Mouse (Mus musculus): ENCODE results near the gene Twist2. TPM values are rescaled to one million over a fixed set of nuclear protein-coding genes. Genes with fewer than 3 reads are reported as not detected.

Twist2 gene
- polyA plus RNA-seq (2015; fragmentation: Nextera tagmentation; extraction: Ambion mirVana): 0.31 and 0.39 TPM in 2 replicates

DNA sequence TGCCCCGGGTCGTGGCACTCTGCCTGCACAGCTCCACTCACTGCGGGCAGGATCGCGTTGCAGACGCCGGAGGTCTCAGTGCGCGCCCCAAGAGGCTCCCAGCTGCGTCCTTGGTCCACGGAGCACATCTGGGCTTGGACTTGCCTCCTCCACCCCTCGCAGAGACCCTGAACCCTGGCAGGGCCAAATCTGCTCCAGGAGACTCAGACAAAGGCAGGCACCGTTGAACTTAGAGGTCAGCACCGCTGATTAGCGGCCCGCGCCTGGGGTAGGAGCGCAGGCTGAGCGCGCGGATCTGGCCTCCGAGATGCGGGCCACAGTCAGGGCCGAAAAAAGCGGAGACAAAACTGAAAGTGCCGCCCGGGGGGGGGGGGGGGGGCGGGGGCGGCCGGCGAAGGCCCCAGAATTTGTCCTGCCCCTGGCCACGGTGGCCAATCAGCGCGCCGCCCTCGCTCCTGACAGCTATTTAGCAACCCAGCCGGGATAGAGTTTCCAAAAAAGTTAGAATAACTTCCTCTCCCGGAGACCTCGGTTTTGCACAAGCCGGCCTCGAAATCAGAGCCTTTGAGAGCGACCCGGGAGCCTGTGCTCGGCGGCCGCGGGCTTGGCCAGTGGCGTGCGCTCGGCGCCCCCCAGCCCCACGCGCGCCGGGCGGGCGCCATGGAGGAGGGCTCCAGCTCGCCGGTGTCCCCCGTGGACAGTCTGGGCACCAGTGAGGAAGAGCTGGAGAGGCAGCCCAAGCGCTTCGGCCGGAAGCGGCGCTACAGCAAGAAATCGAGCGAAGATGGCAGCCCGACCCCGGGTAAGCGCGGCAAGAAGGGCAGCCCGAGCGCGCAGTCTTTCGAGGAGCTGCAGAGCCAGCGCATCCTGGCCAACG lies at the start of gene Twist2:
Gene Twist2, plus strand, starts transcription at position 495 of the 877 bp plus-strand sequence.
- ATAC-seq: no peak
- H3K27me3 ChIP-seq: peaks cover 74% of the 10 kb centered on the region
- peak within 1 kb of the TSS; percentile 64 for H3K4me2 ChIP-seq
- H3K9me3 ChIP-seq (replicated peaks): no peaks in the 10 kb centered on the region
- no peak within 1 kb of the TSS for H3K9ac ChIP-seq
- under 1% methylated on average over 69 of the region's 77 CpGs for WGBS
- H3K4me1 ChIP-seq: peaks cover 16% of the 10 kb centered on the region
- peak within 1 kb of the TSS; percentile 32 for H3K4me3 ChIP-seq
- no peaks in the 10 kb centered on the region for H3K36me3 ChIP-seq (ENCODE audit: poor library complexity, severe bottlenecking)
- H3K27ac ChIP-seq: no peak within 1 kb of the TSS

DNA sequence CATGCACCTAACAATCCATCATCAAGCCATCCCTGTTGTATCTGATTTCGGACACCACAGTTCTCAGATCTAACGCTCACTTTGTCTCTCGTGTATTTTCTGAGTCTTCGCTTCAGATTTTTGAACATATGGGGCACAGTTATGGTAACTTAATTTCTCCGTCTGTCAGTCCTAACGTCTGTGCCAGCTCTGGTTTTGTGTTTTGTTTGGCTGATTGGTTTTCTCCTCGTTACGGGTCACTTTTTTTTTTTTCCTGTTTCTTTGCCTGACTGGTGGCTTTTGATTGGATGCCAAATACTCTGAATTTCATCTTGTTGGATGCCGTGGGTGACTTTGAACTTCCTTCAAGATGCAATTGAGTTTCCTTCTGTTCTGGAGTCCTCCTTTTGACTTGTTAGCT lies 48.3 kb upstream of the Twist2 start:
- H3K27ac ChIP-seq: no peak overlapping the region
- H3K9ac ChIP-seq: no peak overlapping the region
- WGBS: 66% methylated on average over 9 of the region's 9 CpGs
- no peaks in the 10 kb centered on the region for H3K36me3 ChIP-seq (ENCODE audit: poor library complexity, severe bottlenecking)
- H3K4me1 ChIP-seq: peaks cover 5% of the 10 kb centered on the region; the same call in 1 of the 2 replicates
- peaks cover 19% of the 10 kb centered on the region for H3K27me3 ChIP-seq
- no peak; the same call in 1 of the 2 replicates for ATAC-seq
- H3K4me3 ChIP-seq: no peak overlapping the region
- H3K4me2 ChIP-seq: no peak overlapping the region
- no peaks in the 10 kb centered on the region for H3K9me3 ChIP-seq (replicated peaks)

DNA sequence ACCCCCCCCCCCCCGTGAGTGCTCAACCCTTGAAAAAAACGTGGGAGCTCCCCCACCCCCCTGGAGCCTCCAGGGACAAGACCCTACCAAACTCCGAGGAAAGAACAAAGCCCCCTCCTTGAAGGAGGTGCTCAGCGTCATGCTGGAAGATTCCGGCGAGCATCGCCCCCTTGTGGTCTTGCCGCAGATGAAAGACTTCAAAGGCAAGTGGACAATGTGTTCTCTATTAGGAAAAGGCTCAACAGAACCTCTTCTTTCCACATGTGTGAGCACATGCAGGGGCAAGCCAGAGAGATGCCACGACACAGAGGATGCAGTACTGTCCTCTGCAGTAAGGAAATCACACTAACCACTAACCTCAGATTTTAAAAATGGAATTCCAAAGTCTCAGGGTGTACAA lies 46.2 kb upstream of the Twist2 start:
- under 1% methylated on average over 9 of the region's 9 CpGs for WGBS
- Histone ChIP-seq H3K27me3 (peaks cover 19% of the 10 kb centered on the region), H3K27ac (no peak overlapping the region), H3K4me3 (no peak overlapping the region), H3K36me3 (ENCODE audit: poor library complexity, severe bottlenecking) (no peaks in the 10 kb centered on the region), H3K9me3 (replicated peaks) (no peaks in the 10 kb centered on the region), H3K4me2 (peak overlapping the region; percentile 48), H3K9ac (no peak overlapping the region), H3K4me1 (peaks cover 19% of the 10 kb centered on the region)
- peak; percentile 77 for ATAC-seq

DNA sequence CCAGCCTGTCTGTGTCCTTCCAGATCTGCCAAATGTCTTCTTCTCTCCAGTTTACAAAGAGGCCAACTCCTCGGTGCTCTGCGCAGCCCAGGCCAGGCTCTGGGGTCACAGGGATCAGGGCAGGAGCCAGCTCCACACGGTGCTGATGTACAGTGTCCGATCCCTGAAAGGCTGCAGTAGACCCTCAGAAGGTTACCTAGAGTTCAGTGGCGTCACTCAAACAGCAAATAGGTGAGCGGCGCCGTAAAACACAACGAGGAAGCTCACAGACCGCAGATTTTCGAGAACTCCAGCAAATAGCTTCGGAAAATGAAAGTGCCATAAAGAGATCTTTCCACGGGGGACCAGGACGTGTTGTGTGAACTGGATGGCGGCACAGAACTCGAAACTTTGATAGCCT lies 44.0 kb upstream of the Twist2 start:
- no peak for ATAC-seq
- WGBS: 69% methylated on average over 16 of the region's 16 CpGs

DNA sequence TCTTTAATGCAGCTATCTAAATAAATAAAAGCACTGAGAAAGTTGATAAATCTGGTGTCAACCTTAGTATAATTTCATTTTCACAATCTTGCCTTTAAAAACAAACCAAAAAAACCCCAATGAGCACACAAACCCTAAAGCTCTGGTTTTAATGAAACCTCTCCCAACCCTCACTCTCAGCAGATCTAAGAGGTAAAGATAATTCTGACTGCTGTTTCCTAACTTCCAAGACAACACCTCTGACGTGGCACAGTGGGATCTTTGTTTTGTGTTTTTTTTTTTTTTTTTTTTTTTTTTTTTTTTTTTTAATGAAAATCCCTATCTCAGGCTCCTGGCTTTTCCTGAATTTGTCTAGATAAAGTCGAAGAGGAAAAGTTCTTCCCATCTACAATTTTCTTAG lies 43.1 kb upstream of the Twist2 start:
- Histone ChIP-seq H3K9ac (no peak overlapping the region), H3K4me3 (no peak overlapping the region), H3K9me3 (replicated peaks) (no peaks in the 10 kb centered on the region), H3K4me1 (peaks cover 25% of the 10 kb centered on the region), H3K36me3 (ENCODE audit: poor library complexity, severe bottlenecking) (no peaks in the 10 kb centered on the region), H3K27me3 (peaks cover 31% of the 10 kb centered on the region), H3K27ac (no peak overlapping the region), H3K4me2 (no peak overlapping the region)
- no peak for ATAC-seq
- 36% methylated on average over 2 of the region's 2 CpGs for WGBS

More for the DNA sequence above, 44.0 kb upstream of the Twist2 start:
- Histone ChIP-seq H3K36me3 (ENCODE audit: poor library complexity, severe bottlenecking) (no peaks in the 10 kb centered on the region), H3K9me3 (replicated peaks) (no peaks in the 10 kb centered on the region), H3K27me3 (peaks cover 27% of the 10 kb centered on the region), H3K9ac (no peak overlapping the region), H3K4me3 (no peak overlapping the region), H3K27ac (no peak overlapping the region), H3K4me1 (peaks cover 26% of the 10 kb centered on the region), H3K4me2 (no peak overlapping the region)

DNA sequence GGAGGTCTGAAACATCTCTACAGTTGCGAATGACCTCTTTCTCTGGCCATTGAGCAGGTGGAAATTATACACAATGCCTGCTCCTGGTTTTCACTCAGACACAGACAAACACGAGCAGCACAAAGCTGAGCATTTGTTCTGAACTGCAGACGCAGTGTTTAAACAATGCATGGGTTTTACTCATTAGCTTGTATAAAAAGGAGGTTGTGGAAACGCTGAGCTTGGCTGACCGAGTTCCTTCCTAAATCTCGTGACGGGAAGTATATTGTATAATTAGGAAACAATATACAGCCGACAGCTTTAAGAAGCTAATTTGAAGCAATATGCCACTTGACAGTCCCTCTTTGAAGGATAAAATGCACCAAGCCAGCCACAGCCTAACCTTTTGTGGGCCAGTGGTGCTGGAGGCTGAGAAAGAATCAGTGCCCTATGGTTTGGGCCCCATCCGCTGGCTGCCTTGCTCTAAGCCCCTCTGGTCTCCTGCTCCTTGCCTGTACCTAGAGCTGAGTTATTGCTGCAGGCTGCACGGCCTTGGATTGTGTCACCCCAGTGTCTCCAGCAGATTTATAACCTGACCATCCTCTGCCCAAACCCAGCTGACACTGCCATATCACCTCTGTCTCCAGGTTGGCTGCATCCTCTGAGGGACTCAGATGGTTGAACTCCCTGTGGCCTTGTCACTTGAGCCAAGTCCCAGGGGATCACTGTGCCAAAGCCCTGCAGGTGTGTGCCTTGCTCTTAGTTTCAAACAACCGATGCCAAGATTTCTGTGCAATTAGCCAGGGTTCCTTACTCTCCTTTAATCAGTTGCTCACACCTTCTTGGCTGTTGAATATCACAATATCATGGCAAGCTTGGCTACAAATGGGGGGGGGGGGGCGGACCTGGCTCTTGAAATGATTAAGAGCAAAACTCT lies 42.4 kb upstream of the Twist2 start:
- peak overlapping the region; percentile 28; the same call in 1 of the 2 replicates for H3K27ac ChIP-seq
- peaks cover 22% of the 10 kb centered on the region for H3K4me1 ChIP-seq
- 11% methylated on average over 12 of the region's 12 CpGs for WGBS
- H3K4me2 ChIP-seq: peak overlapping the region; percentile 17; the same call in 1 of the 2 replicates
- H3K4me3 ChIP-seq: no peak overlapping the region
- no peaks in the 10 kb centered on the region for H3K36me3 ChIP-seq (ENCODE audit: poor library complexity, severe bottlenecking)
- no peak overlapping the region for H3K9ac ChIP-seq
- H3K27me3 ChIP-seq: peaks cover 31% of the 10 kb centered on the region
- H3K9me3 ChIP-seq (replicated peaks): no peaks in the 10 kb centered on the region
- ATAC-seq: peak; percentile 27; the same call in 1 of the 2 replicates

DNA sequence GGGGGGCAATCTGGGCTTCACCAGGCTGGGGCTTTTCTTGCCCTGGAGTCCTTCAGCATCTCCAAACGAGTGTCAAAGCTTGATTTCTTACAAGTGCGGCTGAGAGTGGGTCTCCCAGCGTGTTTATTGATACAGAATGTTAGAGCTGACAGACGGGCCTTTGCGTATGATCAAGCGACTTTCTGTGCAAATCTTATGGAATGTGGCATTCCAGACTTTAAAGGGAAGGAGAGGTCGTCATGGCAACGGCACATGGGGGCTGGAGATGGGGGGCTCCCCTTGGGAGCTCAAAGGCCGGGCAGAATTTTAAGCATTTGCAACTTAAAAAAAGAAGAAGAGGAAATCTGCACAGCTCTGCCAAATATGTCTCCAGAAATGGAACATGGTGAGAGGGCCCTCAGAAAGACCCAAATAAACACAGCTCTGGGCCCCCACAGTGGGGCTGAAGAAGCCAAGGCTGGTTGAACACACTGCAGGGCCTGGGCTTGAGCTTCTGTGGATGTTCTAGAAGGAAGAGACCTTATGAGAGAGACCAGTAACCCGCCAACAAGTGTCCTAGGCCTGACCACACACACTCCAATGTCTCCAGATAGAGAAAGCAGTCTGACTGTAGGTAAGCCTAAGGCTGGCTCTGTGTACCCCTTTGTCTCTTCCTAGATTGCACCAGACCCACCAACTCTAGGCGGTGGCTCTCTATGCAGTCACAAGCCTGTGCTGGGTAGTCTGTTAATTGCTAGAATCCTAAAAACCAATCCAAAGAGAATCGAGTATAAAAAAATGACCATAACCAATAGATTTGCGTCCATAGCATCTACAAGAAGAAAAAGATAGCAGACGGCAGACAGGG lies 40.9 kb upstream of the Twist2 start:
- Histone ChIP-seq H3K4me2 (0 out of 2 replicates have a peak overlapping the region, but pooled peaks have one; percentile 5), H3K27ac (peak overlapping the region; percentile 68; the same call in 1 of the 2 replicates), H3K36me3 (ENCODE audit: poor library complexity, severe bottlenecking) (no peaks in the 10 kb centered on the region), H3K4me3 (no peak overlapping the region), H3K9me3 (replicated peaks) (no peaks in the 10 kb centered on the region), H3K9ac (no peak overlapping the region), H3K27me3 (peaks cover 31% of the 10 kb centered on the region), H3K4me1 (peaks cover 22% of the 10 kb centered on the region)
- WGBS: 43% methylated on average over 14 of the region's 14 CpGs
- peak; percentile 53; the same call in 1 of the 2 replicates for ATAC-seq

DNA sequence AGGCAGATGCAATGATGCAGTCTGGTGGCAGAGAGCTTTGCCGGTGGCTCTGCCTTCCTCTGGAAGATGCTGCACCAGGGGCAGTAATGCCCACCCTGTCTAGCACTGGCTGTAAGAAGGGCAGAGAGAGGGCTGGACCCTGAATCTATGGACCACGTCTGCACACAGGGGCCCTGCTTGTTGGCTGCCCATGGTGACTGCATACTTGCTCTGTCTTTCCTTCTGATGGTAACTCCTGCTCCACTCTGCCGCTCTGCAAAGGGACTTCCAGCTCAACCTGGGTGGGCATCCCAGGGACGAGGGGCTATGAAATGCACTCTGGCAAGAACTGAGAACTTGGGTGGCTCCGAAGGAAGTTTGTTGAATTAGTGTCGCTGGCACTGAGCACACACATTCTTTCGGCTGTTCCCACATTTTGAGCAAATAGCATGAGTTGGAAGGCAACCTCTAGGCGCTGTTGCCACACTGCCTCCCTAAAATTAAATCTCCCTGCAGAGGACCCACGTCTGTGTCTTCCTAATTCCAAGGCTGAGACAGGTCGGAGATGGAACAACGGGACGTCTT lies 38.7 kb upstream of the Twist2 start:
- no peaks in the 10 kb centered on the region for H3K36me3 ChIP-seq (ENCODE audit: poor library complexity, severe bottlenecking)
- 76% methylated on average over 12 of the region's 12 CpGs for WGBS
- peaks cover 15% of the 10 kb centered on the region for H3K27me3 ChIP-seq
- H3K4me1 ChIP-seq: peaks cover 22% of the 10 kb centered on the region
- no peak overlapping the region for H3K27ac ChIP-seq
- no peaks in the 10 kb centered on the region for H3K9me3 ChIP-seq (replicated peaks)
- ATAC-seq: no peak
- no peak overlapping the region for H3K4me3 ChIP-seq
- no peak overlapping the region for H3K4me2 ChIP-seq
- H3K9ac ChIP-seq: no peak overlapping the region

DNA sequence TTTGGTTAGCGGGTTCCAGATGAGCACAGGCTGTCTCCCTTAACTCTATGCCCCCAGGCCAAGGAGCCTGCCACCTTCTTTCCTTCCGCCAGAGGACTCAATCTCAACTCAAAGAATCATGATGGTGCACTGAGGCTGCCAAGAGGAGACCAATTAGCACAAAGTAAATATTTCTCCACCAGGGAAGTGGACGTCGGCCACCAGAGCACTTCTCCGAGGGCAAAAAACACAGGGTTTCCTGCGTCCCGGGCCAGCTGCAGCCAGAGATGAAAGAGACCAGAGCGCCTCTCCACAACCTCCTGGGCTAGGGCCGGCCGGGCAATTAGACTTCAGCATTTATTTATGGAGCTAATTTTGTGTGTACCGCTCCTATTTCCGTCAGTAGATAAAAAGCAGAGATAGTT lies 31.0 kb upstream of the Twist2 start:
- ATAC-seq: no peak
- no peak overlapping the region for H3K4me2 ChIP-seq

DNA sequence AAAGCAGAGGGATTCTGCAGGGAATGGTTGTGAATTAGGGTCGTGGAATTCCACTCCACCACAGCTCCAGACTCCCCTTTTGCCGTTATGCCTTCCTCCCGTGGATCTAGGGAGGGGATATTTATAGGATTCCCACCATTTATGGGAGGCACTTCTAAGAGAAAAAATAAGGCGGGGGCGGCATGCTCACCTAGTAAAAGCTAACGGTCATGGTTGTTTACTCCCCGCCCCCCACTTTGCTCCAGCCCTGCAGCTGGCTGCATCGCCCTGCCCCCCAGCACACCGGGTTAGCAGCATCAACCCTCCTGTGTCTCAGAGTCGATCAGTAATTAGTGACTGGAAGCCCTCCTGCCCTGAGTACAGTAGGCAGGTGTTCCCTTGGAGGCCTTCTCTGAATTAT lies 30.6 kb upstream of the Twist2 start:
- ATAC-seq: no peak
- WGBS: 26% methylated on average over 10 of the region's 10 CpGs
- H3K4me1 ChIP-seq: peaks cover 6% of the 10 kb centered on the region; the same call in 1 of the 2 replicates
- peaks cover 3% of the 10 kb centered on the region; the same call in 1 of the 2 replicates for H3K27me3 ChIP-seq
- H3K27ac ChIP-seq: no peak overlapping the region
- H3K9ac ChIP-seq: no peak overlapping the region
- H3K4me3 ChIP-seq: no peak overlapping the region
- no peaks in the 10 kb centered on the region for H3K9me3 ChIP-seq (replicated peaks)
- no peaks in the 10 kb centered on the region for H3K36me3 ChIP-seq (ENCODE audit: poor library complexity, severe bottlenecking)
- H3K4me2 ChIP-seq: no peak overlapping the region

More for the DNA sequence above, 31.0 kb upstream of the Twist2 start:
- Histone ChIP-seq H3K36me3 (ENCODE audit: poor library complexity, severe bottlenecking) (no peaks in the 10 kb centered on the region), H3K27me3 (peaks cover 3% of the 10 kb centered on the region; the same call in 1 of the 2 replicates), H3K4me1 (peaks cover 6% of the 10 kb centered on the region; the same call in 1 of the 2 replicates), H3K9ac (no peak overlapping the region), H3K9me3 (replicated peaks) (no peaks in the 10 kb centered on the region), H3K27ac (no peak overlapping the region), H3K4me3 (no peak overlapping the region)
- 45% methylated on average over 12 of the region's 12 CpGs for WGBS

DNA sequence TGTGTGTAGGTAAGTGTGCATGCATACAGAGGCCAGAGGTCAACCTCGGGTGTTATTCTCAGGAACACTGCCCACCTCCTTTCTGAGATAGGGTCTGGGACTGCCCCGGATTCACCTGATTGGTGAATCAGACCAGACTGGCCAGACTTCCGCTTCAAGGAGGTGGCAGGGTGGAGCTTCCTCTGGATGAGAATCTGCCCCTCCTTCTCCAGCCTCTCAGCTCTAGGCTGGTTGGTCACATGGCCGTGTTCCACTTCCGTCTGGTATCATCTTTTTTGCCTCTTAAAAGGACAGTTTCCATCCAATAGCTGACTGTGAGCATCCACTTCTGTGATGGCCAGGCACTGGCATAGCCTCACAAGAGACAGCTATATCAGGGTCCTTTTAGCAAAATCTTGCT lies 24.3 kb upstream of the Twist2 start:
- no peaks in the 10 kb centered on the region for H3K27me3 ChIP-seq
- no peak overlapping the region for H3K27ac ChIP-seq
- no peak overlapping the region for H3K9ac ChIP-seq
- no peak overlapping the region for H3K4me3 ChIP-seq
- H3K36me3 ChIP-seq (ENCODE audit: poor library complexity, severe bottlenecking): no peaks in the 10 kb centered on the region
- no peak overlapping the region for H3K4me2 ChIP-seq
- 84% methylated on average over 5 of the region's 5 CpGs for WGBS
- H3K4me1 ChIP-seq: no peaks in the 10 kb centered on the region
- no peaks in the 10 kb centered on the region for H3K9me3 ChIP-seq (replicated peaks)
- ATAC-seq: no peak

Measured in forebrain, embryonic 13.5 days (tissue).